Mouse (Mus musculus) bone marrow, adult 2 months (tissue): ENCODE data around the gene Zbtb43.

Experiments
- CTCF ChIP-seq: fragments of 200-500 bp; IDR thresholded peaks from 2 replicates; pipeline ENCODE4 v1.5.1; 2011; ENCODE audit warnings: low read length, control low read depth; ENCODE audit not compliant: control insufficient read depth, insufficient read depth
- POLR2A ChIP-seq: fragments of 200-500 bp; IDR thresholded peaks from 2 replicates; pipeline ENCODE4 v1.6.1; 2011; ENCODE audit warnings: low read depth, mild to moderate bottlenecking, control low read depth, low read length, borderline replicate concordance; ENCODE audit not compliant: control insufficient read depth

GRCm38 (mm10) chr2:33442701-33443100 is 25.7 kb downstream of the Zbtb43 start:
- no peak for TF ChIP-seq CTCF
- no peak for TF ChIP-seq POLR2A
